Mouse (Mus musculus): ENCODE measurements at regions not wholly inside any gene's neighbourhood (a gene's known extent, or its start where the extent isn't known, plus 50 kb on each side); places are given as distances from the start of the nearest gene placed in this dataset.

DNA sequence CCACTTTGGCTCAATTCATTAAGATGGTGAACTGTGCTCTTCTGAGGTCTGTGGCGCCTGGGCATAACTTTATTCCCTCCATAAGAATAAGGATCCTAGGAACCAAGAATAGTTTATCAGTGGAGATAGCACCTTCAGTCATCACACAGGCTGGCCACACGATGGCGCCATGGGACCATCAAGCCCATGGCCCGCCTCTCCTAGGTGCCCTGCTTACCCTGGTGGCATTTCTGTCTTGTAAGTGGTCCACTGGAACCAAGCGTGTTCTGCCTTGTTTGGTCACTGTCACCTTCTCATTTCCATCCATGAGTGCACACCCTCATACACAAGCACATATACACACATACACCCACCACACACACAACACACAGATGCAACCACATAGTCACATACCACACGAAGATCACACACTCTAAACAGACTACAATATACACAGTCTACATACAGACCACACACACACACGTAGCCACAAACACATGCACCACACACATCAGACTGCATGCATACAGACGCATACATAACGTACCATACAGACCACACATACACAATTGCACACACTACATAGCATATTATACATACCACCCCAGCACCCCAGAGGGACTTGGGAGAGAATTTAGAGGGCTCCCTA, 118.1 kb downstream of the Dhx35 start:
- TF ChIP-seq ZKSCAN1 (IDR thresholded peaks at IDR 0.05; ENCODE audit: borderline replicate concordance, low read depth, low read length) (no peak), MXI1 (IDR thresholded peaks at IDR 0.05; ENCODE audit: low read depth, low read length) (no peak)
